Mouse (Mus musculus): ENCODE measurements at regions not wholly inside any gene's neighbourhood (a gene's known extent, or its start where the extent isn't known, plus 50 kb on each side); places are given as distances from the start of the nearest gene placed in this dataset.

DNA sequence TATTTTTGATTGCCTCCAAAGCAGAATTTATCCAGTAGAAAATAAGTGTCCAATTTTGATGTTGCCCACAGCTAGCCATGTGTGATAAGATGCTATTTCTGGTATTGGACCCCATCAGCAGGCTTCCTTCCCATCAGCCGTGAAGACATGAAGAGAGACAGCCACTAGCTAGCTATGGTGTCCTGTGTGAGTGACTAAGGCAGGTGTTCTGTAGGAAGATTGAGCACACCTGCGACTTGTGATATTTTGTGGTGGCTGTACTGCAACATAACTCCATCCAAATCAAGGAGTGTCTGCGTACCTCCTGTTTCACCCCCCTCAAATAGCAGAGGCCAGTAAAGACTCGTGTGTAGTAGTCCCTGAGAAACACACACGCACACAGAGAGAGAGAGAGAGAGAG lies 56.6 kb upstream of the Dap start:
- ATAC-seq (ENCODE audit: insufficient read depth, low FRiP score): no peak
- H3K4me3 ChIP-seq (replicated peaks; ENCODE audit: low read length): no peak overlapping the region
- WGBS: 79% methylated on average over 5 of the region's 5 CpGs

DNA sequence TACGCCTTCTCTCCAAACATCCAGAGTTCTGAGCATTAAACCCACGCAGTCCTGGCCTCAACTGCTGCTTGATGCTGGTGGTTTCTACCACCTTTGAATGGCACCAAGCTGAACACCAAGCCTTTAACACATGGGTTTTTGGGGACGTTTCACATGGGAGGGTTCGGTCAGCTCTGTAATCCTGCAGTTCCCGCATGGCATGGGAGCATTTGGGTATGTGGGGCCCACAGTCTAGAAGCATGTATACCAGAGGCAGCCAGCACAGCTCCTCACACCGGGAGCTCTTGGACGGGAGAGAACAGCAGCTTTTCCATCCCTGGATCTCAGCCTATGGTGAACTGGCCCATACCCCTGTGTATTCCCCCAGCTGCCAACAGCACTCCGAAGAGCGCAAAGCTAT lies 55.9 kb upstream of the Dap start:
- no peaks in the 10 kb centered on the region for H3K36me3 ChIP-seq (ENCODE audit: control insufficient read depth, insufficient read depth, low read length)
- H3K4me1 ChIP-seq (ENCODE audit: control insufficient read depth, insufficient read depth, low read length): no peaks in the 10 kb centered on the region
- H3K4me2 ChIP-seq (ENCODE audit: low read depth, low read length): no peak overlapping the region
- H3K27me3 ChIP-seq (ENCODE audit: control insufficient read depth, insufficient read depth, low read length): no peaks in the 10 kb centered on the region
- no peak overlapping the region for H3K4me3 ChIP-seq (replicated peaks; ENCODE audit: low read length)
- no peaks in the 10 kb centered on the region for H3K9me3 ChIP-seq (replicated peaks; ENCODE audit: control insufficient read depth, low read length)
- ATAC-seq (ENCODE audit: insufficient read depth, low FRiP score): no peak
- WGBS: 85% methylated on average over 9 of the region's 9 CpGs
- no peak overlapping the region for H3K27ac ChIP-seq (ENCODE audit: low read length)
- no peak overlapping the region for H3K9ac ChIP-seq (ENCODE audit: low read length)

More for the DNA sequence above, 56.6 kb upstream of the Dap start:
- Histone ChIP-seq H3K36me3 (ENCODE audit: control insufficient read depth, insufficient read depth, low read length) (no peaks in the 10 kb centered on the region), H3K4me2 (ENCODE audit: low read depth, low read length) (no peak overlapping the region), H3K27ac (ENCODE audit: low read length) (no peak overlapping the region), H3K9ac (ENCODE audit: low read length) (no peak overlapping the region), H3K27me3 (ENCODE audit: control insufficient read depth, insufficient read depth, low read length) (no peaks in the 10 kb centered on the region), H3K9me3 (replicated peaks; ENCODE audit: control insufficient read depth, low read length) (no peaks in the 10 kb centered on the region), H3K4me1 (ENCODE audit: control insufficient read depth, insufficient read depth, low read length) (no peaks in the 10 kb centered on the region)

DNA sequence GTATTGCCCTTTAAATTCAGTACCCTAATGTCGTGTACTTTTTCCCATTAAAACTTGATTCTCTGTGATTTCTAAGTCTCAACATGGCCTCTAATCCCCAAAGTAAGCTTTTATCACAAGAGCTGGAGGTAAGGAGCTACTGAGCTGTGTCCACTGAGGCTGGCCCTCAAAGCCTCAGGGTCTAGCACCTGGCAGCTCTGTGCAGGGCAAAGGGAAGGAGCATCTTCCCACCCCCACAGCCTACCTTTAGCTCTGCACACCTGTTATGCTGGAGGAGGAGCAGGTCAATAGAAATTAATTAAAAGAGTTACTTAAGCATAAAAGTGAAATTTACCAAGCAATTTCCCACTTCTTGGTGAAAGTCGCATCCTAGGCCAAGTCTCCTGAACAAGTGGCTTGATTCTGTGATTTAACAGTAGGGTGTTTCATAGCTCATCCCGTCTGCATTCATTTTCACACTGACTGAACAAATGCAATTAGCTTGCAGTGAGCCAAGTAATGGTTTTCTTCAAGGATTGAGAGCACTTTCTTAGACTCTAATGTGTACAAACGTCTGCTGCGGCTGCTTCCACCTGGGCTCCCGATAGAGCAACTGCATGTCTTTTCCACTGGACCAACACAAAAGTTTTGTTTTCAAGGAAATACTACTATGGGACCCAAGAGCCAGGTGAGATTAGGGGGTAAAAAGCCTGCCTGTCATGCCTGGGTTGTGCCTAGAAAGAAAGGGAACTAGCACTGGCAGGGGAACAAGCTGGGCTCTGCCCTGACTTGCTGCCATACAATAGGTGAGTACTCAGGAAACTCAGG lies 50.6 kb upstream of the Dap start:
- Histone ChIP-seq H3K36me3 (ENCODE audit: control insufficient read depth, insufficient read depth, low read length) (no peaks in the 10 kb centered on the region), H3K4me1 (ENCODE audit: control insufficient read depth, insufficient read depth, low read length) (no peaks in the 10 kb centered on the region), H3K9me3 (replicated peaks; ENCODE audit: control insufficient read depth, low read length) (no peaks in the 10 kb centered on the region), H3K27me3 (ENCODE audit: control insufficient read depth, insufficient read depth, low read length) (no peaks in the 10 kb centered on the region), H3K4me2 (ENCODE audit: low read depth, low read length) (no peak overlapping the region), H3K27ac (ENCODE audit: low read length) (no peak overlapping the region), H3K4me3 (replicated peaks; ENCODE audit: low read length) (no peak overlapping the region), H3K9ac (ENCODE audit: low read length) (no peak overlapping the region)
- 63% methylated on average over 6 of the region's 6 CpGs for whole genome bisulfite sequencing
- ATAC-seq (ENCODE audit: insufficient read depth, low FRiP score): no peak

Data from stomach, embryonic 16.5 days (tissue).